Mouse (Mus musculus): ENCODE data around the gene Sft2d1.

- TF ChIP-seq GATA2 (IDR thresholded peaks at IDR 0.05; ENCODE audit: borderline replicate concordance, low read depth, low read length) (no peak), GATA1 (IDR thresholded peaks at IDR 0.05; ENCODE audit: borderline replicate concordance, low read length) (no peak)
Observed at GRCm38 (mm10) chr17:8339666-8340374, 28.9 kb downstream of the Sft2d1 start.
